Mouse (Mus musculus): ENCODE measurements at regions not wholly inside any gene's neighbourhood (a gene's known extent, or its start where the extent isn't known, plus 50 kb on each side); places are given as distances from the start of the nearest gene placed in this dataset.

- no peaks in the 10 kb centered on the region for H3K27me3 ChIP-seq (ENCODE audit: control insufficient read depth, insufficient read depth, insufficient read length)
- TF ChIP-seq POLR2AphosphoS2 (IDR thresholded peaks at IDR 0.05; ENCODE audit: insufficient read length, low read depth) = no peak
- TF ChIP-seq REST (IDR thresholded peaks at IDR 0.05; ENCODE audit: insufficient read depth, insufficient read length) = no peak
- TF ChIP-seq SRF (IDR thresholded peaks at IDR 0.05; ENCODE audit: control insufficient read depth, insufficient read length, low read depth) = no peak
- no peaks in the 10 kb centered on the region for H3K36me3 ChIP-seq (ENCODE audit: control insufficient read depth, insufficient read depth)
Observed at GRCm38 (mm10) chr12:39033982-39034381, 254.8 kb downstream of the Etv1 start.

GRCm38 (mm10) chr12:39036466-39037037, 257.4 kb downstream of the Etv1 start:
- Histone ChIP-seq H3K27me3 (ENCODE audit: control insufficient read depth, insufficient read depth, insufficient read length) (no peaks in the 10 kb centered on the region), H3K4me2 (ENCODE audit: low read depth) (no peak overlapping the region), H3K36me3 (ENCODE audit: control insufficient read depth, insufficient read depth) (no peaks in the 10 kb centered on the region), H3K79me2 (ENCODE audit: control insufficient read depth, insufficient read depth) (no peaks in the 10 kb centered on the region), H3ac (ENCODE audit: control insufficient read depth, insufficient read length) (no peak overlapping the region), H3K4me3 (no peak overlapping the region)
- no peak for TF ChIP-seq MYOD1 (IDR thresholded peaks at IDR 0.05; ENCODE audit: control insufficient read depth in 1 of 3, insufficient read length in 2 of 3, low read depth in 2 of 3)
- no peak for TF ChIP-seq USF1 (IDR thresholded peaks at IDR 0.05; ENCODE audit: low read depth)
- no peak for TF ChIP-seq MYOG (IDR thresholded peaks at IDR 0.05; ENCODE audit: control insufficient read depth in 1 of 3, insufficient read depth in 1 of 3, insufficient read length in 2 of 3, low read depth in 2 of 3)
- no peak for TF ChIP-seq E2F4 (IDR thresholded peaks at IDR 0.05; ENCODE audit: insufficient read depth)
- TF ChIP-seq REST (IDR thresholded peaks at IDR 0.05; ENCODE audit: insufficient read depth, insufficient read length) = no peak
- no peak for TF ChIP-seq TCF3 (IDR thresholded peaks at IDR 0.05; ENCODE audit: insufficient read length, low read depth)
- TF ChIP-seq POLR2A (IDR thresholded peaks at IDR 0.05; ENCODE audit: insufficient read length, low read depth) = no peak

More at GRCm38 (mm10) chr12:39033982-39034381, 254.8 kb downstream of the Etv1 start:
- Histone ChIP-seq H3K4me2 (ENCODE audit: low read depth) (no peak overlapping the region), H3K79me2 (ENCODE audit: control insufficient read depth, insufficient read depth) (no peaks in the 10 kb centered on the region), H3K4me3 (no peak overlapping the region), H3ac (ENCODE audit: control insufficient read depth, insufficient read length) (no peak overlapping the region)

- no peaks in the 10 kb centered on the region for H3K36me3 ChIP-seq (ENCODE audit: control insufficient read depth, insufficient read depth)
- H3K79me2 ChIP-seq (ENCODE audit: control insufficient read depth, insufficient read depth) = no peaks in the 10 kb centered on the region
- TF ChIP-seq MAX (IDR thresholded peaks at IDR 0.05; ENCODE audit: low read depth) (no peak), TCF12 (IDR thresholded peaks at IDR 0.05; ENCODE audit: insufficient read depth, poor library complexity, severe bottlenecking) (no peak), POLR2A (IDR thresholded peaks at IDR 0.05; ENCODE audit: insufficient read length, low read depth) (no peak), E2F4 (IDR thresholded peaks at IDR 0.05; ENCODE audit: insufficient read depth) (no peak), USF1 (IDR thresholded peaks at IDR 0.05; ENCODE audit: low read depth) (no peak), MYOD1 (IDR thresholded peaks at IDR 0.05; ENCODE audit: control insufficient read depth in 1 of 3, insufficient read length in 2 of 3, low read depth in 2 of 3) (no peak), POLR2AphosphoS2 (IDR thresholded peaks at IDR 0.05; ENCODE audit: insufficient read length, low read depth) (no peak)
- no peak overlapping the region for H3K4me3 ChIP-seq
- no peak overlapping the region for H3K4me2 ChIP-seq (ENCODE audit: low read depth)
- no peaks in the 10 kb centered on the region for H3K27me3 ChIP-seq (ENCODE audit: control insufficient read depth, insufficient read depth, insufficient read length)
- H3ac ChIP-seq (ENCODE audit: control insufficient read depth, insufficient read length) = no peak overlapping the region
Observed at GRCm38 (mm10) chr12:39038077-39038476, 258.9 kb downstream of the Etv1 start.

GRCm38 (mm10) chr12:39038656-39039055, 259.5 kb downstream of the Etv1 start:
- TF ChIP-seq MAX (IDR thresholded peaks at IDR 0.05; ENCODE audit: low read depth) (no peak), USF1 (IDR thresholded peaks at IDR 0.05; ENCODE audit: low read depth) (no peak), E2F4 (IDR thresholded peaks at IDR 0.05; ENCODE audit: insufficient read depth) (no peak), MYOD1 (IDR thresholded peaks at IDR 0.05; ENCODE audit: control insufficient read depth in 1 of 3, insufficient read length in 2 of 3, low read depth in 2 of 3) (no peak), POLR2A (IDR thresholded peaks at IDR 0.05; ENCODE audit: insufficient read length, low read depth) (no peak)
- no peak overlapping the region for H3K4me2 ChIP-seq (ENCODE audit: low read depth)
- no peaks in the 10 kb centered on the region for H3K36me3 ChIP-seq (ENCODE audit: control insufficient read depth, insufficient read depth)
- H3K4me3 ChIP-seq = no peak overlapping the region
- H3K27me3 ChIP-seq (ENCODE audit: control insufficient read depth, insufficient read depth, insufficient read length) = no peaks in the 10 kb centered on the region
- H3ac ChIP-seq (ENCODE audit: control insufficient read depth, insufficient read length) = no peak overlapping the region
- H3K79me2 ChIP-seq (ENCODE audit: control insufficient read depth, insufficient read depth) = no peaks in the 10 kb centered on the region

GRCm38 (mm10) chr12:39047126-39047525, 267.9 kb downstream of the Etv1 start:
- Histone ChIP-seq H3K4me2 (ENCODE audit: low read depth) (no peak overlapping the region), H3K79me2 (ENCODE audit: control insufficient read depth, insufficient read depth) (no peaks in the 10 kb centered on the region), H3K4me3 (no peak overlapping the region), H3ac (ENCODE audit: control insufficient read depth, insufficient read length) (no peak overlapping the region), H3K36me3 (ENCODE audit: control insufficient read depth, insufficient read depth) (no peaks in the 10 kb centered on the region), H3K27me3 (ENCODE audit: control insufficient read depth, insufficient read depth, insufficient read length) (no peaks in the 10 kb centered on the region)
- TF ChIP-seq CEBPB (IDR thresholded peaks at IDR 0.05; ENCODE audit: insufficient read depth, poor library complexity, severe bottlenecking) (no peak), MAX (IDR thresholded peaks at IDR 0.05; ENCODE audit: low read depth) (no peak), POLR2A (IDR thresholded peaks at IDR 0.05; ENCODE audit: insufficient read length, low read depth) (no peak), TCF3 (IDR thresholded peaks at IDR 0.05; ENCODE audit: insufficient read length, low read depth) (no peak), SRF (IDR thresholded peaks at IDR 0.05; ENCODE audit: control insufficient read depth, insufficient read length, low read depth) (no peak), E2F4 (IDR thresholded peaks at IDR 0.05; ENCODE audit: insufficient read depth) (no peak), REST (IDR thresholded peaks at IDR 0.05; ENCODE audit: insufficient read depth, insufficient read length) (no peak)

- no peaks in the 10 kb centered on the region for H3K36me3 ChIP-seq (ENCODE audit: control insufficient read depth, insufficient read depth)
- no peak overlapping the region for H3K4me3 ChIP-seq
- H3K27me3 ChIP-seq (ENCODE audit: control insufficient read depth, insufficient read depth, insufficient read length) = no peaks in the 10 kb centered on the region
- H3K79me2 ChIP-seq (ENCODE audit: control insufficient read depth, insufficient read depth) = no peaks in the 10 kb centered on the region
- no peak for TF ChIP-seq MYOG (IDR thresholded peaks at IDR 0.05; ENCODE audit: control insufficient read depth in 1 of 3, insufficient read depth in 1 of 3, insufficient read length in 2 of 3, low read depth in 2 of 3)
- TF ChIP-seq SRF (IDR thresholded peaks at IDR 0.05; ENCODE audit: control insufficient read depth, insufficient read length, low read depth) = no peak
- no peak for TF ChIP-seq REST (IDR thresholded peaks at IDR 0.05; ENCODE audit: insufficient read depth, insufficient read length)
- no peak for TF ChIP-seq MYOD1 (IDR thresholded peaks at IDR 0.05; ENCODE audit: control insufficient read depth in 1 of 3, insufficient read length in 2 of 3, low read depth in 2 of 3)
- no peak for TF ChIP-seq TCF12 (IDR thresholded peaks at IDR 0.05; ENCODE audit: insufficient read depth, poor library complexity, severe bottlenecking)
- no peak for TF ChIP-seq TCF3 (IDR thresholded peaks at IDR 0.05; ENCODE audit: insufficient read length, low read depth)
- no peak for TF ChIP-seq USF1 (IDR thresholded peaks at IDR 0.05; ENCODE audit: low read depth)
- no peak for TF ChIP-seq POLR2AphosphoS2 (IDR thresholded peaks at IDR 0.05; ENCODE audit: insufficient read length, low read depth)
- no peak for TF ChIP-seq POLR2A (IDR thresholded peaks at IDR 0.05; ENCODE audit: insufficient read length, low read depth)
- no peak for TF ChIP-seq E2F4 (IDR thresholded peaks at IDR 0.05; ENCODE audit: insufficient read depth)
- TF ChIP-seq MAX (IDR thresholded peaks at IDR 0.05; ENCODE audit: low read depth) = no peak
- no peak for TF ChIP-seq CEBPB (IDR thresholded peaks at IDR 0.05; ENCODE audit: insufficient read depth, poor library complexity, severe bottlenecking)
- no peak overlapping the region for H3ac ChIP-seq (ENCODE audit: control insufficient read depth, insufficient read length)
- no peak overlapping the region for H3K4me2 ChIP-seq (ENCODE audit: low read depth)
Observed at GRCm38 (mm10) chr12:39048441-39048840, 269.3 kb downstream of the Etv1 start.
